Mouse (Mus musculus): ENCODE data around the gene Rnf138rt1. TPM values are rescaled to one million over a fixed set of nuclear protein-coding genes. Genes with fewer than 3 reads are reported as not detected.

The Rnf138rt1 gene
- total RNA-seq (2015) (not detected in 2 replicates), total RNA-seq (2017) (not detected in 2 replicates)

- ATAC-seq (replicated peaks; ENCODE audit: poor library complexity): peak; percentile 78
Measured at GRCm38 (mm10) chrX:163760617-163761434, at the start of gene Rnf138rt1. Rnf138rt1 (minus strand) TSS chrX:163761329.

- ATAC-seq (replicated peaks; ENCODE audit: poor library complexity): no peak
Measured at GRCm38 (mm10) chrX:163807270-163807669, 46.1 kb upstream of the Rnf138rt1 start.

- no peak for ATAC-seq (replicated peaks; ENCODE audit: poor library complexity)
Measured at GRCm38 (mm10) chrX:163766290-163766689, 5.2 kb upstream of the Rnf138rt1 start.

GRCm38 (mm10) chrX:163761435-163761828 lies 303 bp upstream of the Rnf138rt1 start:
- no peak for ATAC-seq (replicated peaks; ENCODE audit: poor library complexity)

GRCm38 (mm10) chrX:163745996-163746395 lies 15.1 kb downstream of the Rnf138rt1 start:
- ATAC-seq (replicated peaks; ENCODE audit: poor library complexity): no peak

- ATAC-seq (replicated peaks; ENCODE audit: poor library complexity): peak; percentile 99
Measured at GRCm38 (mm10) chrX:163743896-163744295, 17.2 kb downstream of the Rnf138rt1 start.

GRCm38 (mm10) chrX:163738904-163739303 lies 22.2 kb downstream of the Rnf138rt1 start:
- ATAC-seq (replicated peaks; ENCODE audit: poor library complexity): no peak

GRCm38 (mm10) chrX:163734145-163734544 lies 27.0 kb downstream of the Rnf138rt1 start:
- ATAC-seq (replicated peaks; ENCODE audit: poor library complexity): peak; percentile 42; the same call in 1 of the 2 replicates

- ATAC-seq (replicated peaks; ENCODE audit: poor library complexity): no peak
Measured at GRCm38 (mm10) chrX:163723630-163724029, 37.5 kb downstream of the Rnf138rt1 start.

GRCm38 (mm10) chrX:163722785-163723577 lies 38.1 kb downstream of the Rnf138rt1 start:
- no peak for ATAC-seq (replicated peaks; ENCODE audit: poor library complexity)

- ATAC-seq (replicated peaks; ENCODE audit: poor library complexity): no peak
Measured at GRCm38 (mm10) chrX:163720597-163720996, 40.5 kb downstream of the Rnf138rt1 start.

Other genes with a start within 250 kb of the Rnf138rt1 start
- gene Grpr, start 211.7 kb downstream of the Rnf138rt1 start, total RNA-seq (2015): 0.07 TPM in 1 of 2 replicates, not detected in the other
- not detected in 2 replicates for gene Grpr, start 211.7 kb downstream of the Rnf138rt1 start, total RNA-seq (2017)
- 59.0 and 74.5 TPM in 2 replicates for gene Ap1s2, start 147.7 kb upstream of the Rnf138rt1 start, total RNA-seq (2015)
- 35.7 and 37.4 TPM in 2 replicates for gene Ap1s2, start 147.7 kb upstream of the Rnf138rt1 start, total RNA-seq (2017)
- gene Zrsr2, start 197.3 kb upstream of the Rnf138rt1 start, total RNA-seq (2015): 28.1 and 31.8 TPM in 2 replicates
- gene Zrsr2, start 197.3 kb upstream of the Rnf138rt1 start, total RNA-seq (2017): 35.2 and 76.8 TPM in 2 replicates